In the genomic region with DNA sequence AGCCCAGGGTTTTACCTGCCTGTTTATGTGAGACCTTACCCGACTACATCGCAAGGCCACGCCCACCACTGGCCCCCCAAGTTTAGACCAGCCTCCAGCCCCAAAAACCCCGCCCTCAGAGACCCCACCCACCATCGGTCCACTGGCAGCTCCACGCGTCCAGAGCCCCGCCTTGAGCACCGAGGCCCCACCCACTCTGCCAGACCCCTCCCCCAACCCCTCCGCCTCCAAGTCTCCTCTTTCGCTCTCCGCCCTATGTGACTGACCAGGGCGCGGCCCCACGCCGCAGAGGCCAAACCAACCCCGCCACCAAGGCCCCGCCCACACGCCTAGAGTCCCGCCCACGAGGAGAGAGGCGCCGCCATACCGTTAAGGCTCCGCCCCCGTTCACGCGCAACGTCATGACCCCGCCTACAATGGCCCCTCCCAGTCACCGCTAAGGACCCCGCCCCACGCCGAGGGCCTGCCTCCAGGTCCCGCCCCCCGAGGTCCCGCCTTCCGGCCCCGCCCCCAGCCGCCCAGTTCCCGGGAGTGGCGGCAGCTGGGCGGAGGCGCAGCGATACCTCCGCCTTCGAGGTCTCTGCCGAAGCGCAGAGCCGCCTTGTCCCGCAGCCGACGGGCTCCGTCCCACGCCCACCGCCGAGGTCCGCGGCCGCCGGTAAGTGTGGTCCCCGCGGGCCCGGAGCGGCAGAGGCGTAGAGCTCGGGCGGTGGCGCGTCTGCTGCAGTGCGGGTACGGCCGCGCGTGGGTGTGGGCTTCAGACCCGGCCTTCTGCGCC, we compare ENCODE assay signal across 8 mouse cellular contexts. TPM values are rescaled to one million over a fixed set of nuclear protein-coding genes. Genes with fewer than 3 reads are reported as not detected.
DNase-seq lines count a peak whose midpoint lies in the region; ATAC-seq and TF ChIP-seq lines count a peak whose summit lies in the region.

A gene (plus strand): TSS at position 494 of the 778 bp plus-strand sequence.

- peak within 1 kb of the TSS; percentile 100 for H3K4me2 ChIP-seq in heart, embryonic 11.5 days
- H3K4me2 ChIP-seq in kidney, embryonic 16.5 days (replicated peaks; ENCODE audit: low read depth, low read length), result peak within 1 kb of the TSS; percentile 94
- H3K4me2 ChIP-seq in myocyte (ENCODE audit: low read depth), result peak within 1 kb of the TSS; percentile 98

- peak within 1 kb of the TSS; percentile 78 for H3K9ac ChIP-seq in heart, embryonic 11.5 days (ENCODE audit: low read depth, low read length)
- H3K9ac ChIP-seq in kidney, embryonic 16.5 days (replicated peaks; ENCODE audit: low read length), result peak within 1 kb of the TSS; percentile 83
- H3K9ac ChIP-seq in liver, adult 2 months (ENCODE audit: low read depth, low read length), result peak within 1 kb of the TSS; percentile 95

- no peaks in the 10 kb centered on the region for H3K9me3 ChIP-seq in erythroblast, embryonic 14.5 days (ENCODE audit: control insufficient read depth, low read length)
- no peaks in the 10 kb centered on the region for H3K9me3 ChIP-seq in heart, embryonic 11.5 days (replicated peaks; ENCODE audit: control insufficient read depth, low read length)
- 0 out of 2 replicates have a peak, but pooled peaks cover 3% of the 10 kb centered on the region for H3K9me3 ChIP-seq in kidney, embryonic 16.5 days (ENCODE audit: low read length)

- TF ChIP-seq CTCF in C2C12 (IDR thresholded peaks at IDR 0.05; ENCODE audit: control insufficient read depth, insufficient read depth, insufficient read length), result no peak
- TF ChIP-seq CTCF in brain, embryonic 14.5 days (IDR thresholded peaks at IDR 0.05; ENCODE audit: borderline replicate concordance, extremely low read depth, insufficient read depth, insufficient read length), result no peak
- TF ChIP-seq CTCF in liver, adult 2 months (IDR thresholded peaks at IDR 0.05; ENCODE audit: low read depth, low read length), result no peak

- H3K27ac ChIP-seq in heart, embryonic 11.5 days (ENCODE audit: low read depth, low read length), result peak within 1 kb of the TSS; percentile 46
- H3K27ac ChIP-seq in kidney, embryonic 16.5 days (ENCODE audit: low read length), result 0 out of 2 replicates have a peak within 1 kb of the TSS, but pooled peaks have one; percentile 61
- peak within 1 kb of the TSS; percentile 72 for H3K27ac ChIP-seq in liver, adult 2 months (replicated peaks; ENCODE audit: insufficient read depth, low read depth, low read length)

- peaks cover 60% of the 10 kb centered on the region for H3K4me1 ChIP-seq in erythroblast, embryonic 14.5 days (ENCODE audit: control insufficient read depth)
- H3K4me1 ChIP-seq in heart, embryonic 11.5 days (ENCODE audit: control insufficient read depth, insufficient read depth, low read length), result peaks cover 6% of the 10 kb centered on the region
- H3K4me1 ChIP-seq in kidney, embryonic 16.5 days (ENCODE audit: insufficient read depth, low read length), result peaks cover 19% of the 10 kb centered on the region; the same call in 1 of the 2 replicates
- H3K4me1 ChIP-seq in liver, adult 2 months (ENCODE audit: control insufficient read depth, insufficient read depth, low read length), result peaks cover 23% of the 10 kb centered on the region

- no peaks in the 10 kb centered on the region for H3K79me2 ChIP-seq in C2C12 (ENCODE audit: control insufficient read depth, insufficient read depth)
- H3K79me2 ChIP-seq in liver, adult 2 months (ENCODE audit: control insufficient read depth, insufficient read depth, low read length), result peaks cover 13% of the 10 kb centered on the region; the same call in 1 of the 2 replicates
- H3K79me2 ChIP-seq in myocyte (ENCODE audit: control insufficient read depth, insufficient read depth), result no peaks in the 10 kb centered on the region

- H3ac ChIP-seq in C2C12 (ENCODE audit: control insufficient read depth, insufficient read length, low read depth) (peak within 1 kb of the TSS; percentile 86), myocyte (ENCODE audit: control insufficient read depth, insufficient read length) (peak within 1 kb of the TSS; percentile 63)

- no peaks in the 10 kb centered on the region for H3K27me3 ChIP-seq in C2C12 (ENCODE audit: control insufficient read depth, insufficient read depth, insufficient read length)
- H3K27me3 ChIP-seq in erythroblast, embryonic 14.5 days (ENCODE audit: control insufficient read depth), result no peaks in the 10 kb centered on the region
- H3K27me3 ChIP-seq in heart, embryonic 11.5 days (ENCODE audit: control insufficient read depth, insufficient read depth, low read length), result peaks cover 12% of the 10 kb centered on the region
- H3K27me3 ChIP-seq in kidney, embryonic 16.5 days (ENCODE audit: insufficient read depth, low read length), result peaks cover 9% of the 10 kb centered on the region
- H3K27me3 ChIP-seq in liver, adult 2 months (ENCODE audit: control insufficient read depth, insufficient read depth, low read length), result no peaks in the 10 kb centered on the region
- H3K27me3 ChIP-seq in myocyte (ENCODE audit: control insufficient read depth, insufficient read depth, insufficient read length), result peaks cover 13% of the 10 kb centered on the region
- no peaks in the 10 kb centered on the region for H3K27me3 ChIP-seq in splenic B cell, adult 2 months (ENCODE audit: control insufficient read depth, insufficient read depth, low read length, poor library complexity, severe bottlenecking)

- peak; percentile 89 for TF ChIP-seq POLR2A in brain, embryonic 14.5 days (IDR thresholded peaks at IDR 0.05; ENCODE audit: borderline replicate concordance, extremely low read depth, insufficient read depth, insufficient read length, poor library complexity, severe bottlenecking)
- TF ChIP-seq POLR2A in liver, adult 2 months (IDR thresholded peaks at IDR 0.05; ENCODE audit: extremely low read depth, insufficient read depth, low read length), result peak; percentile 85
- TF ChIP-seq POLR2A in myocyte (IDR thresholded peaks at IDR 0.05; ENCODE audit: insufficient read length, low read depth), result peak; percentile 85

- peak; percentile 99 for DNase-seq in brain, embryonic 14.5 days (ENCODE audit: low read depth)
- peak; percentile 91 for DNase-seq in liver, adult 2 months (ENCODE audit: extremely low read depth, low read depth, low spot score)
- DNase-seq in splenic B cell, adult 2 months (ENCODE audit: low read depth, low spot score), result peak; percentile 99

- H3K36me3 ChIP-seq in C2C12 (ENCODE audit: control insufficient read depth, insufficient read depth) (no peaks in the 10 kb centered on the region), myocyte (ENCODE audit: control insufficient read depth, insufficient read depth) (no peaks in the 10 kb centered on the region)
- H3K36me3 ChIP-seq in erythroblast, embryonic 14.5 days (ENCODE audit: control insufficient read depth), result peaks cover 15% of the 10 kb centered on the region
- H3K36me3 ChIP-seq in heart, embryonic 11.5 days (ENCODE audit: control insufficient read depth, insufficient read depth, low read length), result no peaks in the 10 kb centered on the region; the same call in 1 of the 2 replicates
- H3K36me3 ChIP-seq in kidney, embryonic 16.5 days (ENCODE audit: insufficient read depth, low read length), result no peaks in the 10 kb centered on the region
- H3K36me3 ChIP-seq in liver, adult 2 months (ENCODE audit: control insufficient read depth, insufficient read depth, low read length), result no peaks in the 10 kb centered on the region
- peaks cover 2% of the 10 kb centered on the region for H3K36me3 ChIP-seq in splenic B cell, adult 2 months (ENCODE audit: control insufficient read depth, insufficient read depth, low read length, poor library complexity, severe bottlenecking)

- peak; percentile 96 for ATAC-seq in heart, embryonic 11.5 days (replicated peaks; ENCODE audit: insufficient number of reproducible peaks, low FRiP score, low TSS enrichment)
- ATAC-seq in kidney, embryonic 16.5 days (ENCODE audit: low FRiP score, low TSS enrichment), result peak; percentile 97

- H3K4me3 ChIP-seq in C2C12 (ENCODE audit: insufficient read depth, poor library complexity, severe bottlenecking) (peak within 1 kb of the TSS; percentile 32), myocyte (peak within 1 kb of the TSS; percentile 25)
- H3K4me3 ChIP-seq in erythroblast, embryonic 14.5 days (replicated peaks), result peak within 1 kb of the TSS; percentile 89
- H3K4me3 ChIP-seq in heart, embryonic 11.5 days (ENCODE audit: low read depth, low read length), result peak within 1 kb of the TSS; percentile 73
- peak within 1 kb of the TSS; percentile 78 for H3K4me3 ChIP-seq in kidney, embryonic 16.5 days (ENCODE audit: low read length)
- peak within 1 kb of the TSS; percentile 81 for H3K4me3 ChIP-seq in liver, adult 2 months (ENCODE audit: insufficient read depth, low read depth, low read length)

- WGBS in heart, embryonic 11.5 days (ENCODE audit: insufficient replicate concordance), result under 1% methylated on average over 72 of the region's 77 CpGs
- WGBS in kidney, embryonic 16.5 days, result under 1% methylated on average over 50 of the region's 77 CpGs
- WGBS in liver, adult 2 months, result under 1% methylated on average over 76 of the region's 77 CpGs

- H3K79me3 ChIP-seq in C2C12 (ENCODE audit: low read depth), result peaks cover 2% of the 10 kb centered on the region

TF ChIP-seq in C2C12, 6 proteins besides CTCF, POLR2A, EP300 and RAD21:
- no peak for TF ChIP-seq CEBPB (IDR thresholded peaks at IDR 0.05; ENCODE audit: low read depth)
- no peak for TF ChIP-seq FOSL1 (IDR thresholded peaks at IDR 0.05; ENCODE audit: insufficient read depth, low read length, poor library complexity, severe bottlenecking)
- no peak for TF ChIP-seq MAX (IDR thresholded peaks at IDR 0.05)

TF ChIP-seq in myocyte, 11 proteins besides CTCF, POLR2A, EP300 and RAD21:
- TF ChIP-seq POLR2AphosphoS2 (IDR thresholded peaks at IDR 0.05; ENCODE audit: insufficient read length, low read depth), result peak; percentile 87
- TF ChIP-seq CEBPB (IDR thresholded peaks at IDR 0.05; ENCODE audit: insufficient read depth, poor library complexity, severe bottlenecking), result no peak
- peak in 1 of 3 experiments; percentile 41 for TF ChIP-seq MYOD1 (IDR thresholded peaks at IDR 0.05; ENCODE audit: control insufficient read depth in 1 of 3, insufficient read length in 2 of 3, low read depth in 2 of 3)
- no peak for TF ChIP-seq TCF3 (IDR thresholded peaks at IDR 0.05; ENCODE audit: insufficient read length, low read depth)
- no peak for TF ChIP-seq USF1 (IDR thresholded peaks at IDR 0.05; ENCODE audit: low read depth)
- peak in 1 of 3 experiments; percentile 37 for TF ChIP-seq MYOG (IDR thresholded peaks at IDR 0.05; ENCODE audit: control insufficient read depth in 1 of 3, insufficient read depth in 1 of 3, insufficient read length in 2 of 3, low read depth in 2 of 3)

RNA-seq across cellular contexts. Expression of the gene that starts here (rescaled TPM):
- polyA plus RNA-seq in C2C12 (2012; fragmentation: generic; extraction: Trizol) (3.1 TPM), myocyte (2012; fragmentation: generic; extraction: Trizol) (13.4 TPM)
- polyA plus RNA-seq in brain, embryonic 14.5 days (2012; rRNA removed), result 51.8 and 63.3 TPM in 2 replicates
- polyA plus RNA-seq in erythroblast, embryonic 14.5 days (2012), result 2.8 and 3.1 TPM in 2 replicates
- 5.6 and 6.3 TPM in 2 replicates for polyA plus RNA-seq in heart, embryonic 11.5 days (2014; fragmentation: Nextera tagmentation; extraction: Ambion mirVana)
- polyA plus RNA-seq in kidney, embryonic 16.5 days (2015; fragmentation: Nextera tagmentation; extraction: Ambion mirVana), result 30.1 and 35.0 TPM in 2 replicates
- total RNA-seq in liver, adult 2 months (2014; rRNA removed), result 12.1 and 33.2 TPM in 2 replicates
- polyA plus RNA-seq in liver, adult 2 months (2012; rRNA removed), result 30.3 TPM in 2 replicates

Comparison
In these comparisons a context has a peak if more than half of its experiments do, and no peak if none do; other contexts are left out.
1. Peak in every context shown above with its lines: DNase-seq, ATAC-seq, H3K4me3 ChIP-seq and H3K27ac ChIP-seq.
2. H3K4me3 ChIP-seq: peak in every context shown above with its lines; median percentile 89 in erythroblast, embryonic 14.5 days; 81 in liver, adult 2 months; 78 in kidney, embryonic 16.5 days; 73 in heart, embryonic 11.5 days; 32 in C2C12; 25 in myocyte.